Mouse (Mus musculus) E14TG2a.4 (cell line): Measurements from ENCODE around the gene Bex3.

Source experiments
- H3K27me3 ChIP-seq: 2 replicates; pipeline ENCODE4 v1.6.1; 2014; ENCODE audit warnings: low read length, control low read depth; ENCODE audit not compliant: insufficient read depth
- H3K36me3 ChIP-seq: 2 replicates; pipeline ENCODE4 v1.6.1; 2014; ENCODE audit warnings: low read length, control low read depth; ENCODE audit not compliant: insufficient read depth
- H3K4me1 ChIP-seq: replicated peaks from 2 replicates; pipeline ENCODE4 v1.6.1; 2014; ENCODE audit warnings: low read depth, low read length, control low read depth
- H3K4me3 ChIP-seq: replicated peaks from 2 replicates; pipeline ENCODE4 v1.5.1; 2014; ENCODE audit warnings: mild to moderate bottlenecking, low read length
- H3K9me3 ChIP-seq: 2 replicates; pipeline ENCODE4 v1.6.1; 2014; ENCODE audit warnings: low read length, control low read depth
- CTCF ChIP-seq: conservative IDR thresholded peaks from 2 replicates; pipeline ENCODE4 v1.5.1; 2014; ENCODE audit warnings: low read length
- NANOG ChIP-seq: IDR thresholded peaks from 2 replicates; pipeline ENCODE4 v1.6.1; 2014; ENCODE audit warnings: borderline replicate concordance, low read length, mixed read lengths
- POU5F1 ChIP-seq: IDR thresholded peaks from 2 replicates; pipeline ENCODE4 v1.6.1; 2014; ENCODE audit warnings: low read length, borderline replicate concordance

Bex3 gene

DNA sequence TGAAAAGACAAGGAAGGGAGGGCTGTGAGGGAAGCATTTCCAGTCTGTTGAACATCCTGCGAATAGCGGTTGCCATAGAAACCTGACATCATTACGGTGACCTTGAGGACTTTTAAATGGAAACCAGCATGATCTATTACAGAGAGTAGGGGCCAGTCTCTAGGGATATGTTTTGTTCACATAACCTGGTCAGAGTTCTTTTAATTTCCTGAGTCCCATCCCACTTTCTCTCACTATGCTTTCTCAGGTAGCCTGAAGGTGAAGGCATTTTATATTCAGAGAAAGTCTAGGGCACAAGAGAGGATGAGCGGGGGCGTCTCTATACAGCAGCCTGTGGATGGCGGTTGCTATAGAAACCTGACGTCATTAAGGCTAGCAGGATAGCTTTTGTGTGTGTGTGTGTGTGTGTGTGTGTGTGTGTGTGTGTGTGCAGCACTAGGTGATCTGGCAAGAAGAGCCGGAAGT, 20.8 kb downstream of the Bex3 start:
- Histone ChIP-seq H3K27me3 (no peaks in the 10 kb centered on the region), H3K4me1 (peaks cover 6% of the 10 kb centered on the region; the same call in 1 of the 2 replicates), H3K9me3 (peaks cover 7% of the 10 kb centered on the region; the same call in 1 of the 2 replicates), H3K4me3 (no peak overlapping the region), H3K36me3 (no peaks in the 10 kb centered on the region)
- no peak for TF ChIP-seq CTCF
- TF ChIP-seq POU5F1 = no peak
- no peak for TF ChIP-seq NANOG

DNA sequence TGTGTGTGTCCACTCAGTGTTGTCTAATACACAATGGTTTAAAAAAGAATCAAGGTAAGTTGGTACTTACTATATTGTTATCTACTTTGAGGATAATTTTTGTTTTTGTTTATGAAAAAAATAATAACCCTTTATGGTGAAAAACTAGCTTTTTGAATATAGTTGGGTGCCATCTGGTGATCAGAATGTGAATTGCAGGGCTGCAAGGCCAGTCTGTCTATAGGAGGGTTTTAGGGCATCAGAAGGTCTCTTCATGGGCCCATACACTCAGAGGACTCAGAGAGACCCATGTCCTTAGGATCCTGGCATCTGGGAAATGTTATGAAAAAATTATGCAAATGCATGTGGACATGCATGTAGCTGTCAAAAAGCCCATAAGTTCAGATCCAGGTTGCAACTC, 34.2 kb downstream of the Bex3 start:
- Histone ChIP-seq H3K4me1 (peaks cover 22% of the 10 kb centered on the region), H3K9me3 (no peaks in the 10 kb centered on the region), H3K27me3 (no peaks in the 10 kb centered on the region), H3K36me3 (no peaks in the 10 kb centered on the region), H3K4me3 (no peak overlapping the region)
- TF ChIP-seq NANOG = no peak
- peak; percentile 84 for TF ChIP-seq CTCF

- Histone ChIP-seq H3K9me3 (no peaks in the 10 kb centered on the region), H3K4me3 (no peak overlapping the region), H3K27me3 (no peaks in the 10 kb centered on the region), H3K36me3 (no peaks in the 10 kb centered on the region), H3K4me1 (peaks cover 22% of the 10 kb centered on the region)
- TF ChIP-seq POU5F1 = no peak
- no peak for TF ChIP-seq CTCF
- TF ChIP-seq NANOG = peak; percentile 57
Observed at GRCm38 (mm10) chrX:136306196-136306595, 36.1 kb downstream of the Bex3 start.

DNA sequence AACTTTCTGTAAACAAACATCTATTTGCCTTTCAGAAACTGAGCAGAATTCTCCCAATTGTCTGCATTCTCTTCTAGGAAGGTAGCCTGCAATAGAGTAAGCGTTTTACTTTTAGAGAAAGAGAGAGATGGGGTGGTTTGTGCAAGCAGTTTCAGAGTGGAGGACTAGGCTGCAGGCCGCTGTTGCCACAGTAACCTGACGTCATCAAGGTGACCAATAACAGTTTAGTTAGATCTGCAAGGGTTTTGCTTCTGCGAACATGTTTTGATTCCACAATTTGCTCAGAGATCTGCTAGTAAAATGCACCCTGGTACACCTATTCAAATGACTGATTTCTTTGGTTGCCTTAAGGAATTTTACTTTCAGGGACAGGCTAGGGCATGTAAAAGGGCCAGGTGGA, 43.2 kb downstream of the Bex3 start:
- Histone ChIP-seq H3K4me3 (no peak overlapping the region), H3K36me3 (no peaks in the 10 kb centered on the region), H3K4me1 (no peaks in the 10 kb centered on the region), H3K27me3 (no peaks in the 10 kb centered on the region), H3K9me3 (no peaks in the 10 kb centered on the region)
- TF ChIP-seq NANOG (no peak), CTCF (no peak), POU5F1 (no peak)

GRCm38 (mm10) chrX:136313792-136314564, 43.9 kb downstream of the Bex3 start:
- Histone ChIP-seq H3K27me3 (no peaks in the 10 kb centered on the region), H3K4me1 (no peaks in the 10 kb centered on the region), H3K4me3 (no peak overlapping the region), H3K36me3 (no peaks in the 10 kb centered on the region), H3K9me3 (no peaks in the 10 kb centered on the region)
- TF ChIP-seq NANOG (no peak), POU5F1 (no peak), CTCF (no peak)

DNA sequence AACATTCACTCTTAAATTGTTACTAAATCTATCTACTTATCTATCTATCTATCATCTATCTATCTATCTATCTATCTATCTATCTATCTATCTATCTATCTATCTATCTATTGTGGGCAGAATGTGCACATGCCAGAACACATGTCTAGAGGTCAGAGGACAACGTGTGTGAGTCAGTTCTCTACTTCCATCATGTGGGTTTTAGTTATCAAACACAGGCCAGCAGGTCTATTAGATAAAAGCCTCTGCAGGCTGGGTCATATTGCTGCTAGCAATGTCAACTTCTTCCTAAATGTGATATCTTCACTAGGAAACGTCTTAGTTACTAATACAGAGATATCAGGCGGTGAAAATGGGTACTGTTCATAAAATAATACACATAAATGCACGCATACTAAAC, 49.9 kb downstream of the Bex3 start:
- TF ChIP-seq NANOG (no peak), POU5F1 (no peak), CTCF (no peak)
- no peak overlapping the region for H3K4me3 ChIP-seq
- H3K27me3 ChIP-seq = no peaks in the 10 kb centered on the region
- no peaks in the 10 kb centered on the region for H3K9me3 ChIP-seq
- H3K36me3 ChIP-seq = no peaks in the 10 kb centered on the region
- H3K4me1 ChIP-seq = no peaks in the 10 kb centered on the region
